Mouse (Mus musculus) testis, adult 2 months (tissue): ENCODE measurements around the gene Lrfn2.

Experiments
- CTCF ChIP-seq: fragments of 200-500 bp; IDR thresholded peaks from 2 replicates; pipeline ENCODE4 v1.5.1; 2012; ENCODE audit warnings: low read depth, mild to moderate bottlenecking, inconsistent platforms, low read length, moderate library complexity; ENCODE audit not compliant: control insufficient read depth, insufficient read depth, insufficient replicate concordance
- POLR2A ChIP-seq: fragments of 200-500 bp; IDR thresholded peaks from 2 replicates; pipeline ENCODE4 v1.6.1; 2012; ENCODE audit warnings: low read depth, mild to moderate bottlenecking, inconsistent platforms, low read length, moderate library complexity; ENCODE audit not compliant: control insufficient read depth

GRCm38 (mm10) chr17:49037163-49037950 lies 105.2 kb downstream of the Lrfn2 start:
- TF ChIP-seq CTCF, result no peak
- TF ChIP-seq POLR2A, result no peak
